Mouse (Mus musculus) liver, embryonic 14.5 days (tissue): ENCODE results near the gene Coq5.

ENCODE experiments used
- CTCF ChIP-seq: IDR thresholded peaks from 2 replicates; pipeline ENCODE4 v1.5.1; 2016; ENCODE audit warnings: antibody characterized with exemption, low read depth, control low read depth
- EP300 ChIP-seq: IDR thresholded peaks from 2 replicates; pipeline ENCODE4 v1.6.1; 2016; ENCODE audit warnings: antibody characterized with exemption, low read depth

DNA sequence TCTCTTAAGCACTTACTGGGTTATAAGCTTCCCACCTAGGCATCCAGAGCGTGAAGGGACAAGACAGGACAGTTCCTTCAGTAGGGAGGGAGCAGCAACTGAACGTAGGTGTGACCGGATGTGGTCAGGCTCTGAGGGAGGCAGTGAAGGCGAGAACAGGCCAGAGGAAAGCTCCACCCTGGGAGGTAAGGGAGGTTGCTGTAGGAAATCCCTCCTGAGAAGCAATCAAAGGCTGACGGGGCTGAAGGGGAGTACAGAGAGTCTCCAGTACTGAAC lies 34.1 kb downstream of the Coq5 start:
- no peak for TF ChIP-seq CTCF
- TF ChIP-seq EP300 = no peak
